Mouse (Mus musculus) liver, postnatal 0 days (tissue): ENCODE measurements around the gene Chn2.

Experiments used
- CTCF ChIP-seq: sonication (generic); IDR thresholded peaks from 2 replicates; pipeline ENCODE4 v1.5.1; 2016; ENCODE audit warnings: antibody characterized with exemption, low read depth
- EP300 ChIP-seq: IDR thresholded peaks from 2 replicates; pipeline ENCODE4 v1.6.1; 2016; ENCODE audit warnings: antibody characterized with exemption, low read depth, mild to moderate bottlenecking

GRCm38 (mm10) chr6:54005302-54005701 is 34.1 kb upstream of the Chn2 start:
- no peak for TF ChIP-seq CTCF
- no peak for TF ChIP-seq EP300
